Mouse (Mus musculus) forebrain, postnatal 0 days (tissue): Measurements from ENCODE around the gene Abat. TPM values are rescaled to one million over a fixed set of nuclear protein-coding genes. Genes with fewer than 3 reads are reported as not detected.

ENCODE experiments used
- ATAC-seq: fragments of 200-750 bp; cut with Nextera tagmentation; 2 replicates; pipeline ENCODE4 v1.8.0; 2017; ENCODE audit warnings: mild to moderate bottlenecking, moderate library complexity
- DNase-seq: peaks from one replicate; pipeline ENCODE4 v3.0.0-alpha.2; 2015
- H3K27ac ChIP-seq: fragments of 300-500 bp; sonication (generic); 2 replicates; pipeline ENCODE4 v1.5.1; 2014; ENCODE audit warnings: low read depth, mild to moderate bottlenecking, antibody characterized with exemption, low read length, moderate library complexity, mixed read lengths
- H3K27me3 ChIP-seq: fragments of 300-500 bp; sonication (generic); 2 replicates; pipeline ENCODE4 v1.6.1; 2014; ENCODE audit warnings: mild to moderate bottlenecking, low read length, mixed read lengths; ENCODE audit not compliant: insufficient read depth
- H3K36me3 ChIP-seq: fragments of 300-500 bp; sonication (generic); 2 replicates; pipeline ENCODE4 v1.6.1; 2014; ENCODE audit warnings: mild to moderate bottlenecking, moderate library complexity; ENCODE audit not compliant: insufficient read depth
- H3K4me1 ChIP-seq: fragments of 300-500 bp; sonication (generic); 2 replicates; pipeline ENCODE4 v1.6.1; 2014; ENCODE audit warnings: antibody characterized with exemption; ENCODE audit not compliant: insufficient read depth
- H3K4me2 ChIP-seq: fragments of 300-500 bp; sonication (generic); 2 replicates; pipeline ENCODE4 v1.6.1; 2014; ENCODE audit warnings: low read depth, mild to moderate bottlenecking, moderate library complexity
- H3K4me3 ChIP-seq: fragments of 300-500 bp; sonication (generic); 2 replicates; pipeline ENCODE4 v1.5.1; 2014; ENCODE audit warnings: low read depth, low read length, mixed read lengths
- H3K9ac ChIP-seq: fragments of 300-500 bp; sonication (generic); 2 replicates; pipeline ENCODE4 v1.6.1; 2014; ENCODE audit warnings: mild to moderate bottlenecking
- H3K9me3 ChIP-seq: fragments of 300-500 bp; sonication (generic); 2 replicates; pipeline ENCODE4 v1.6.1; 2016; ENCODE audit warnings: low read length
- CTCF ChIP-seq: sonication (generic); IDR thresholded peaks from 2 replicates; pipeline ENCODE4 v1.5.1; 2016; ENCODE audit warnings: antibody characterized with exemption, control low read depth, low read depth
- WGBS: fragments of 180-500 bp; shearing (Covaris S2); extraction: QIAGEN DNeasy Blood & Tissue Kit; methylation state at CpG from one replicate; pipeline ENCODE4 v1.1.7; 2014; 5-methylcytosine and 5-hydroxymethylcytosine counted together
- polyA plus RNA-seq: library from polyadenylated mRNA; unstranded; fragments of >200 nt; fragmentation: Nextera tagmentation; extraction: Ambion mirVana; gene quantifications from 2 replicates; pipeline ENCODE4 v1.2.1, GENCODE M21; 2015
- total RNA-seq: library from RNA; depleted of rRNA; stranded (reverse); fragments of >200 nt; gene quantifications from 2 replicates; pipeline ENCODE4 v1.2.3, GENCODE M21; 2014

Gene Abat
- total and polyA plus RNA-seq, 2 experiments from 2014 or later = 69.4 to 104 TPM

DNA sequence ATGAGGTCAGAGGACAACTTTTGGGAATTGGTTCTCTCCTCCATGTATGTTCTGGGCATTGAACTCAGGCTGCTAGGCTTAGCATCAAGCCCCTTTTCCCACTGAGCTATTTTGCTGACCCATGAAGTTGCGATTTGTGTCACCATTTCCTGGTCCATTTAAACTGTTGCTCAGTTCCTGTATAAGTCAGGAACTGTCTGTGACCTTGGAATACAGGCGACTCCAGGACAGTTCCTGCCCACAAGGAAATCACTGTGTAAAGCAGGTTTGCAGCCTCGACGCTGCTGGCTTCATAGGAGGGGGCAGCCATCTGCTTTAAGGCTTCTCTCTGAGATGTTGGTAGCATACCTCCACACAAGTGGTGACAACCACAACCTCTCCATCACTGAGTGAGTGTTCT lies 8.1 kb downstream of the Abat start:
- no peaks in the 10 kb centered on the region for H3K36me3 ChIP-seq
- DNase-seq = no peak
- WGBS = 94% methylated on average over 4 of the region's 4 CpGs

GRCm38 (mm10) chr16:8523480-8524144 lies 10.4 kb downstream of the Abat start:
- no peaks in the 10 kb centered on the region for H3K36me3 ChIP-seq
- H3K4me1 ChIP-seq = peaks cover 10% of the 10 kb centered on the region; the same call in 1 of the 2 replicates
- no peak overlapping the region for H3K4me3 ChIP-seq
- no peaks in the 10 kb centered on the region; the same call in 1 of the 2 replicates for H3K27me3 ChIP-seq
- ATAC-seq (peak; percentile 95), DNase-seq (peak; percentile 76)
- H3K27ac ChIP-seq = peak overlapping the region; percentile 57
- no peak for TF ChIP-seq CTCF
- H3K9me3 ChIP-seq = no peaks in the 10 kb centered on the region
- no peak overlapping the region; the same call in 1 of the 2 replicates for H3K4me2 ChIP-seq
- 10% methylated on average over 11 of the region's 11 CpGs for WGBS
- no peak overlapping the region for H3K9ac ChIP-seq

More for the DNA sequence above, 8.1 kb downstream of the Abat start:
- no peak for TF ChIP-seq CTCF
- Histone ChIP-seq H3K4me1 (peaks cover 10% of the 10 kb centered on the region; the same call in 1 of the 2 replicates), H3K4me2 (no peak overlapping the region), H3K9ac (no peak overlapping the region), H3K27ac (no peak overlapping the region), H3K27me3 (no peaks in the 10 kb centered on the region; the same call in 1 of the 2 replicates), H3K9me3 (no peaks in the 10 kb centered on the region), H3K4me3 (no peak overlapping the region)
- ATAC-seq = no peak

GRCm38 (mm10) chr16:8524163-8524847 lies 11.1 kb downstream of the Abat start:
- ATAC-seq (peak; percentile 61), DNase-seq (no peak)
- H3K4me3 ChIP-seq = no peak overlapping the region
- H3K4me1 ChIP-seq = peaks cover 10% of the 10 kb centered on the region; the same call in 1 of the 2 replicates
- H3K27ac ChIP-seq = peak overlapping the region; percentile 57
- 42% methylated on average over 16 of the region's 16 CpGs for WGBS
- H3K4me2 ChIP-seq = no peak overlapping the region; the same call in 1 of the 2 replicates
- no peaks in the 10 kb centered on the region; the same call in 1 of the 2 replicates for H3K27me3 ChIP-seq
- no peaks in the 10 kb centered on the region for H3K36me3 ChIP-seq
- TF ChIP-seq CTCF = no peak
- H3K9ac ChIP-seq = no peak overlapping the region
- H3K9me3 ChIP-seq = no peaks in the 10 kb centered on the region

GRCm38 (mm10) chr16:8525293-8525692 lies 12.1 kb downstream of the Abat start:
- H3K4me1 ChIP-seq = peaks cover 10% of the 10 kb centered on the region; the same call in 1 of the 2 replicates
- WGBS = 52% methylated on average over 3 of the region's 3 CpGs
- TF ChIP-seq CTCF = no peak
- H3K4me3 ChIP-seq = no peak overlapping the region
- ATAC-seq (no peak), DNase-seq (no peak)
- H3K36me3 ChIP-seq = no peaks in the 10 kb centered on the region
- no peaks in the 10 kb centered on the region for H3K9me3 ChIP-seq
- no peaks in the 10 kb centered on the region; the same call in 1 of the 2 replicates for H3K27me3 ChIP-seq
- H3K27ac ChIP-seq = no peak overlapping the region
- no peak overlapping the region for H3K4me2 ChIP-seq
- H3K9ac ChIP-seq = no peak overlapping the region

DNA sequence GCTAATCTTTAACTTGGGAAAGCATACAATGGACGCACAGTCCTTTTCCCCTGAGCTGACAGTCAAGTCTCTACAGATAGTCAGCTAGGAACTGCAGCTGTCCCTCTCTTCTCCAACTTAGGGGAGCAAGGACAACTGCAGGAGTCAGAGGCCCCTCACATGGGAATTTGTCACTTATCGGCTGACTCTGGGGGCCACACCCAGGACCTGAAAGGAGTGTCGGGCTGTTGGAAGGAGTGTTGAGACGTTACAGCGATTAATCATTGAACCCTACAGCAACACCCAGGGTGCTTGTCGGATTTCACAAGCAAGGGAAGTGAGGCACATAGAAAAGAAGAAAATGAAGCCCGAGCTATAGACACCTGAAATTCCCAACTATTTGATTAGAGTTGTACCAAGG lies 12.6 kb downstream of the Abat start:
- H3K4me2 ChIP-seq = no peak overlapping the region
- peaks cover 10% of the 10 kb centered on the region; the same call in 1 of the 2 replicates for H3K4me1 ChIP-seq
- H3K9me3 ChIP-seq = no peaks in the 10 kb centered on the region
- ATAC-seq (no peak), DNase-seq (no peak)
- WGBS = 90% methylated on average over 7 of the region's 7 CpGs
- H3K9ac ChIP-seq = no peak overlapping the region
- H3K36me3 ChIP-seq = no peaks in the 10 kb centered on the region
- no peak for TF ChIP-seq CTCF
- H3K27ac ChIP-seq = no peak overlapping the region
- H3K4me3 ChIP-seq = no peak overlapping the region
- no peaks in the 10 kb centered on the region; the same call in 1 of the 2 replicates for H3K27me3 ChIP-seq

DNA sequence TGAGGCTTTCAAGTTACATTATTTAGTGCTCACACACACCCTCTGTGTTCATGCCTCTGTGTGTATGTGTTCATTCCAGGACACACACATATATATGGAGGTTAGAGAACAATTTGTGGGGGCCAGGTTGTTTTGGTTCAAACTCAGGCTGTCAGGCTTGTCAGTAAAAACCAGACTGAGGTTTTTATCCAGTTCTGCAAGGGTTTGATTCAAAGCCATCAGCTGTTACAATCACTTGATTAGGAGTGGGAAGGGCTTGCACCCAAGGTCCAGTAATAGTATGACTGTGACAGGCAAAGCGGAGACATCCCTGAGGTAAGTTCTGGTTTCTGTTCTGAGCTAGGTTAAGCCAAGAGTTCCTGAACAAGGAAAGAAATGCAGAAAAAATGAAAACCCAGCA lies 16.2 kb downstream of the Abat start:
- TF ChIP-seq CTCF = no peak
- Histone ChIP-seq H3K27me3 (no peaks in the 10 kb centered on the region; the same call in 1 of the 2 replicates), H3K27ac (no peak overlapping the region), H3K9me3 (no peaks in the 10 kb centered on the region), H3K9ac (no peak overlapping the region), H3K4me2 (no peak overlapping the region), H3K4me3 (no peak overlapping the region), H3K4me1 (no peaks in the 10 kb centered on the region), H3K36me3 (no peaks in the 10 kb centered on the region)
- no peak for ATAC-seq
- no peak for DNase-seq
- 100% methylated on average over 1 of the region's 1 CpGs for WGBS

DNA sequence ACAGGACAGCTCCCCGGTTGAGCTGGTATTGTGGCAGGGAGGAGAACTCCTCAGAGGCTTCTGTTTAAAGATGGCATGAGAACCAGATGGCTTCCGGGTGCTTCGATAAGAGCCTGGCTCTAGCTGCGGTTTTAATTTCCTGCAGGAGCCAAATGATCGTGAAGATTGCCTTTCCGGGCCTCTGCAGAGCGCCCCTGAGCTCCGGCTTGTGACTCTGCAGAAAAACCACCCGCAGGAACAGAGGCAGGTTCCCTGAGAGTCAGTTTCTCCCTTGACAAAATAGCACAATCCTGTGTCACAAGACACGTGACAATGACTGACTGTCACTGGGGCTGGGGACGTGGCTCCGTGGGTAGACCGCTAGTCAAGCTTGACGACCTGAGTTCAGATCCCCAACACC lies 16.8 kb downstream of the Abat start:
- ATAC-seq (no peak), DNase-seq (no peak)
- 79% methylated on average over 14 of the region's 14 CpGs for WGBS
- no peak overlapping the region for H3K4me2 ChIP-seq
- H3K36me3 ChIP-seq = no peaks in the 10 kb centered on the region
- H3K9ac ChIP-seq = no peak overlapping the region
- no peaks in the 10 kb centered on the region; the same call in 1 of the 2 replicates for H3K27me3 ChIP-seq
- no peak for TF ChIP-seq CTCF
- no peaks in the 10 kb centered on the region for H3K4me1 ChIP-seq
- H3K27ac ChIP-seq = no peak overlapping the region
- H3K9me3 ChIP-seq = no peaks in the 10 kb centered on the region
- no peak overlapping the region for H3K4me3 ChIP-seq
